Mouse (Mus musculus): ENCODE measurements around the gene Ubap1l.

Ubap1l gene

GRCm38 (mm10) chr9:65408871-65409295, 48.0 kb downstream of the Ubap1l start:
- in situ Hi-C loops (cut with MseI, MboI) = no loop called here

GRCm38 (mm10) chr9:65410378-65410777, 49.5 kb downstream of the Ubap1l start:
- in situ Hi-C loops (cut with MseI, MboI) = no loop called here

GRCm38 (mm10) chr9:65411326-65411725, 50.5 kb downstream of the Ubap1l start:
- in situ Hi-C loops (cut with MseI, MboI) = no loop called here

GRCm38 (mm10) chr9:65417738-65418137, 56.9 kb downstream of the Ubap1l start:
- in situ Hi-C loops (cut with MseI, MboI) = no loop called here

GRCm38 (mm10) chr9:65419633-65420032, 58.8 kb downstream of the Ubap1l start:
- in situ Hi-C loops (cut with MseI, MboI) = no loop called here

- in situ Hi-C loops (cut with MseI, MboI) = no loop called here
These were observed 62.1 kb downstream of the Ubap1l start, which contains the start of gene Slc51b for GRCm38 (mm10) chr9:65422760-65423501. Slc51b (minus strand) TSS chr9:65422955.

GRCm38 (mm10) chr9:65424393-65424792, 63.6 kb downstream of the Ubap1l start:
- in situ Hi-C loops (cut with MseI, MboI) = no loop called here

GRCm38 (mm10) chr9:65427511-65427910, 66.7 kb downstream of the Ubap1l start:
- in situ Hi-C loops (cut with MseI, MboI) = loop anchor here in 1 of 2 experiments (5.0 kb wide), 1 partner anchor 35 kb away; the partner anchor contains the start of gene Kbtbd13

GRCm38 (mm10) chr9:65428003-65428402, 67.2 kb downstream of the Ubap1l start:
- in situ Hi-C loops (cut with MseI, MboI) = loop anchor here in 1 of 2 experiments (5.0 kb wide), 1 partner anchor 36 kb away; the partner anchor contains the start of gene Kbtbd13
